Mouse (Mus musculus): ENCODE results near the gene Akap13. TPM values are rescaled to one million over a fixed set of nuclear protein-coding genes. Genes with fewer than 3 reads are reported as not detected.
A peak's percentile ranks its signal among the peaks of the same experiment; 100 is the strongest.

Gene Akap13
- polyA plus RNA-seq, 1 experiment from 2014 or later: 52.9 TPM

DNA sequence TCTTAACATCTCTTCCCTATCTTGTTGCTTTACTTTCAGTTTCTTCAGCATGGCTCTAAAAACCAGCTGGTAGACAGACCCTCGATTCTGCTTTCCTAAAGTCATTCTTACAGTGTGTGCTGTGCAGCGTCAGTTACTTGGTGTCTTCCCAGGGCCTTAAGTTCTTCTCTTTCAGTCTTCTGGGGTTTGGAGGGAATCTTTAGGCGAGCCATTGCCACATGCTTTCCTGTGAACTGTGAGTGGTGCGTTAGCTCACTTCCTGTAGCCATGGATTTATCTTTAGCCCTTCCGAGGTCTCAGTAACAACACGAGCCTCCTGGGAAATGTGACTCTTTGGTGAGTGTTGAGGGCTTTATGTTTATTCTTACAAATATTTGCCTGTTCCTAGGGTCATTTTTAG is 214.1 kb downstream of the Akap13 start:
- DNase-seq (ENCODE audit: low spot score): peak; percentile 34
- H3K4me1 ChIP-seq (ENCODE audit: insufficient read depth, low read depth, low read length): no peaks in the 10 kb centered on the region
- ATAC-seq: peak; percentile 46; the same call in 1 of the 2 replicates
- 34% methylated on average over 6 of the region's 6 CpGs for WGBS
- TF ChIP-seq EP300 (IDR thresholded peaks at IDR 0.05) (no peak), CTCF (IDR thresholded peaks at IDR 0.05) (no peak)
- no peak overlapping the region for H3K4me3 ChIP-seq (ENCODE audit: low read depth, low read length)
- no peaks in the 10 kb centered on the region for H3K9me3 ChIP-seq (ENCODE audit: low read length)
- no peak overlapping the region for H3K4me2 ChIP-seq (replicated peaks; ENCODE audit: low read depth, low read length)
- peaks cover 6% of the 10 kb centered on the region; the same call in 1 of the 2 replicates for H3K36me3 ChIP-seq (ENCODE audit: insufficient read depth, low read length)
- H3K27me3 ChIP-seq (replicated peaks; ENCODE audit: insufficient read depth, low read length): no peaks in the 10 kb centered on the region
- peak overlapping the region; percentile 52; the same call in 1 of the 2 replicates for H3K27ac ChIP-seq (ENCODE audit: low read length)
- H3K9ac ChIP-seq (replicated peaks; ENCODE audit: low read depth): no peak overlapping the region

GRCm38 (mm10) chr7:75679631-75680030 is 224.3 kb downstream of the Akap13 start:
- no peak for TF ChIP-seq CTCF (IDR thresholded peaks at IDR 0.05)
- no peak for TF ChIP-seq EP300 (IDR thresholded peaks at IDR 0.05)
- Histone ChIP-seq H3K4me3 (ENCODE audit: low read depth, low read length) (no peak overlapping the region), H3K9me3 (ENCODE audit: low read length) (no peaks in the 10 kb centered on the region), H3K27ac (ENCODE audit: low read length) (no peak overlapping the region), H3K4me1 (ENCODE audit: insufficient read depth, low read depth, low read length) (no peaks in the 10 kb centered on the region), H3K9ac (replicated peaks; ENCODE audit: low read depth) (no peak overlapping the region), H3K27me3 (replicated peaks; ENCODE audit: insufficient read depth, low read length) (no peaks in the 10 kb centered on the region), H3K36me3 (ENCODE audit: insufficient read depth, low read length) (peaks cover 22% of the 10 kb centered on the region), H3K4me2 (replicated peaks; ENCODE audit: low read depth, low read length) (no peak overlapping the region)
- DNase-seq (ENCODE audit: low spot score): no peak
- no peak for ATAC-seq
- WGBS: 82% methylated on average over 9 of the region's 9 CpGs

DNA sequence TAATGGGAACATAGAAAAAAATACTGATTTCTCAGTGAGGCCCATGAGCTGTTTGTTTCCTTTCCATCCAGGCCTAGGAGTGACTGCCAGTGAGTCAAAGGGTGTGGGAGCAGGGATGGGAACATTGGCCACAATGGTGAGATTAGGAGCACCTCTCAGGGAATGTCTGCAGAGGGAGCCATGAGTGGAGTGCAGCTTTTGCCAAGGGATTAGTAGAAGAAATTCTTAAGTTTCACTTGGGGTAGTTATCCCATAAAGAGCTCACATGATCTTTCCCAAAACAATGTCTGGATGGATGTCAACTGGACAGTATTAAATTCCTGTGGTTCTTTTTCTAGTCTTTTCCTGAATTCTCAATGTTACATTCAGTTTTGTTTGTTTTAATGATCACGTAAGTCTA is 227.6 kb downstream of the Akap13 start:
- no peak overlapping the region for H3K4me2 ChIP-seq (replicated peaks; ENCODE audit: low read depth, low read length)
- H3K27ac ChIP-seq (ENCODE audit: low read length): no peak overlapping the region
- H3K4me3 ChIP-seq (ENCODE audit: low read depth, low read length): no peak overlapping the region
- H3K9me3 ChIP-seq (ENCODE audit: low read length): no peaks in the 10 kb centered on the region
- no peaks in the 10 kb centered on the region for H3K27me3 ChIP-seq (replicated peaks; ENCODE audit: insufficient read depth, low read length)
- H3K4me1 ChIP-seq (ENCODE audit: insufficient read depth, low read depth, low read length): no peaks in the 10 kb centered on the region
- 84% methylated on average over 1 of the region's 1 CpGs for WGBS
- H3K9ac ChIP-seq (replicated peaks; ENCODE audit: low read depth): no peak overlapping the region
- TF ChIP-seq EP300 (IDR thresholded peaks at IDR 0.05): no peak
- no peak for TF ChIP-seq CTCF (IDR thresholded peaks at IDR 0.05)
- peaks cover 18% of the 10 kb centered on the region for H3K36me3 ChIP-seq (ENCODE audit: insufficient read depth, low read length)
- DNase-seq (ENCODE audit: low spot score) (peak; percentile 25), ATAC-seq (no peak)

DNA sequence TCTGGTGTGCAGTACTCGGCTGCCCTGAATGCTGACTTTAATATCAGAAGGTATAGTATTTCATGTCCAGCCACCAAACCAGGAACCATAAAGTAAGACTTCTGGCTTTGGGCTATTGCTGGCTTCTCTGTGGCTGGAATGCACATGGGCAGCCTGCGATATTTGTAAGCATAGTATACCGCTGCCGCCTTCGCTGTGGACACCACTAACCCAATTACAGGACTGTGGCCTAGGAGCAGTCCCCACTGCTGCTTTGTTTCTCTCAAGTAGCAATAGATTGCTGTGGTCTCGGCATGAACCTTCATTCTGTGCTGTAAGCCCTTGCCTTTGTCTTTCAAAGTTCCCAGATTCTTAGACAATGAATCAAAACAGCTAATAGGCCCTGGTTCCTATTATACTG is 228.1 kb downstream of the Akap13 start:
- whole genome bisulfite sequencing: 93% methylated on average over 6 of the region's 6 CpGs
- TF ChIP-seq CTCF (IDR thresholded peaks at IDR 0.05): no peak
- TF ChIP-seq EP300 (IDR thresholded peaks at IDR 0.05): no peak
- Histone ChIP-seq H3K4me2 (replicated peaks; ENCODE audit: low read depth, low read length) (no peak overlapping the region), H3K27ac (ENCODE audit: low read length) (no peak overlapping the region), H3K36me3 (ENCODE audit: insufficient read depth, low read length) (peaks cover 18% of the 10 kb centered on the region), H3K9me3 (ENCODE audit: low read length) (no peaks in the 10 kb centered on the region), H3K27me3 (replicated peaks; ENCODE audit: insufficient read depth, low read length) (no peaks in the 10 kb centered on the region), H3K4me1 (ENCODE audit: insufficient read depth, low read depth, low read length) (no peaks in the 10 kb centered on the region), H3K4me3 (ENCODE audit: low read depth, low read length) (no peak overlapping the region), H3K9ac (replicated peaks; ENCODE audit: low read depth) (no peak overlapping the region)
- DNase-seq (ENCODE audit: low spot score) (no peak), ATAC-seq (no peak)

DNA sequence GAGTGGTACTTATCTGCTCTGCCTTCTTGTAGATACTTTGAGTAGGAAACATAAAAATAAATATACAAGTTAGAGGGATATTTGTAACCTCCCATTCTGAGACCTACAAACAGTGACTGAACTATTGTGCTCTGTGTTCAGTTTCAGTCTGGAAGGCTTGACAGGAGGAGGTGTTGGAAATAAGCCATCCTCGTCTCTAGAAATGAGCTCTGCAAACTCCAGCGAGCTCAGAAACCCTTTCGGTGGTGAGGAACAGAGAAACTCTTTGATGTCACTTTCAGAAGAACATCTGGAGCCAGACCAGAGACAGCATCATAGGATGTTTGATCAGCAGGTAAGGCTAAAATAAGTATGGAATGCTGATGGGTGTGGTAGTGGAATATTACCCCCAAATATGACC is 229.6 kb downstream of the Akap13 start:
- Histone ChIP-seq H3K4me2 (replicated peaks; ENCODE audit: low read depth, low read length) (no peak overlapping the region), H3K9ac (replicated peaks; ENCODE audit: low read depth) (no peak overlapping the region), H3K4me1 (ENCODE audit: insufficient read depth, low read depth, low read length) (no peaks in the 10 kb centered on the region), H3K27me3 (replicated peaks; ENCODE audit: insufficient read depth, low read length) (no peaks in the 10 kb centered on the region), H3K9me3 (ENCODE audit: low read length) (no peaks in the 10 kb centered on the region), H3K4me3 (ENCODE audit: low read depth, low read length) (no peak overlapping the region), H3K36me3 (ENCODE audit: insufficient read depth, low read length) (peaks cover 29% of the 10 kb centered on the region), H3K27ac (ENCODE audit: low read length) (no peak overlapping the region)
- 61% methylated on average over 3 of the region's 3 CpGs for WGBS
- no peak for DNase-seq (ENCODE audit: low spot score)
- no peak for ATAC-seq
- TF ChIP-seq EP300 (IDR thresholded peaks at IDR 0.05) (no peak), CTCF (IDR thresholded peaks at IDR 0.05) (no peak)

DNA sequence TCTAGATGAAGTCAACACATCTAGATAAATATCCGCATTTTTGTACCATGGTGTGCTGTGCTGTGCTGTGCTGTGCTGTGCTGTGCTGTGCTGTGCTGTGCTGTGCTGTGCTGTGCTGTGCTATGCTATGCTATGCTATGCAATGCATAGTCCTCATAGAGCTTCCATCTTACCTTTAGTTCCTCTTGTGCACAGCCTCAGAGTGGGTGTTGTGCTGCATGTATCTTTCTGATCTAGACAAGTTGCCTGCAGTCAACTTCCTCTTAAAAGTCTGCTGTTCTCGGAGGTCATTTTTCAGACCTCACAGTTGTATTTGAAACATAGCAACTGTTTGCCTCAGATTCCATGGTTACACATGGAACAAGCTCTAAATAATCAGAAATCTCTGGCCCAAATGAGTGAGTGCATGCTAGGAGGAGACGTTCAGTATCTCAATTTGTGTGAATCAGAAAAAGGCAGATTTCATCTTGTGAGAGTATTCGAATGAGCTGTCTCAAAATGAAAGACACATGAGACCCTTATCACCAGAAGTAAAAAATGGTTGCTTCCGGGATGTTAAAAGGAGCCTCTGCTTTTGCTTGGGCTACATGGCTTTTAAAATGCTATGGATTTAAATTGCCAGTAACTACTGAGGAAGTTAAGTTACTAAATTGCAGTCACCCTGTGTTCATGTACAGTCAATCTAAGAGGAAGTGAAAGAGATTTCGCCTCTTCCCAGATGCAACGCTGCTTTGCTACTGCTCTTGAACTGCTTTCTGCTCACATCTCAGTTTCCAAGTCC is 230.9 kb downstream of the Akap13 start:
- Histone ChIP-seq H3K27ac (ENCODE audit: low read length) (no peak overlapping the region), H3K36me3 (ENCODE audit: insufficient read depth, low read length) (peaks cover 29% of the 10 kb centered on the region), H3K4me3 (ENCODE audit: low read depth, low read length) (no peak overlapping the region), H3K9ac (replicated peaks; ENCODE audit: low read depth) (no peak overlapping the region), H3K4me2 (replicated peaks; ENCODE audit: low read depth, low read length) (no peak overlapping the region), H3K9me3 (ENCODE audit: low read length) (no peaks in the 10 kb centered on the region), H3K27me3 (replicated peaks; ENCODE audit: insufficient read depth, low read length) (no peaks in the 10 kb centered on the region), H3K4me1 (ENCODE audit: insufficient read depth, low read depth, low read length) (no peaks in the 10 kb centered on the region)
- WGBS: 75% methylated on average over 7 of the region's 7 CpGs
- DNase-seq (ENCODE audit: low spot score) (peak; percentile 51), ATAC-seq (no peak)
- TF ChIP-seq EP300 (IDR thresholded peaks at IDR 0.05) (no peak), CTCF (IDR thresholded peaks at IDR 0.05) (no peak)

Measured in lung, postnatal 0 days (tissue).